Mouse (Mus musculus) induced T-regulatory cell, adult 2 months (primary cell): Measurements from ENCODE around the gene Atp2b2.

Experiments used
- DNase-seq: peaks from one replicate; pipeline ENCODE4 v3.0.0-alpha.2; 2012; ENCODE audit warnings: low read depth

Atp2b2 gene

DNA sequence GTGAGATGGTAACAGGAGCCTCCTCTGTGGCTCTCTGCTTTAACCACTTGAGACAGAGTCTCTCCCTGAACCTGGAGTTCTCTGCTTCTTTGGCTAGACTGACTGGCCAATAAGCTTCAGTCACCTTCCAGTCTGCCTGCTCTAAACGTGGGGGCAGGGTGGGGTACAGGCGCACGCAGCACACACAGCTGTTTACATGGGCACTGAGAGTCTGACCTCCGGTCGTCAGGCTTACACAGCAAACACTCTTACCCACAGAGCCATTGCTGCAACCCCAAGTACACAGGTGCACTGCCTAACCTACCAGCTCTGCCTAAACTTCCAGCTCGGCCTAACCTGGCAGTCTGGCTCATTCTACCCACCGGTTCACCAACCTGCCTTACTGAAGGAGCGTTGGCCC lies 251.4 kb downstream of the Atp2b2 start:
- DNase-seq = no peak

DNA sequence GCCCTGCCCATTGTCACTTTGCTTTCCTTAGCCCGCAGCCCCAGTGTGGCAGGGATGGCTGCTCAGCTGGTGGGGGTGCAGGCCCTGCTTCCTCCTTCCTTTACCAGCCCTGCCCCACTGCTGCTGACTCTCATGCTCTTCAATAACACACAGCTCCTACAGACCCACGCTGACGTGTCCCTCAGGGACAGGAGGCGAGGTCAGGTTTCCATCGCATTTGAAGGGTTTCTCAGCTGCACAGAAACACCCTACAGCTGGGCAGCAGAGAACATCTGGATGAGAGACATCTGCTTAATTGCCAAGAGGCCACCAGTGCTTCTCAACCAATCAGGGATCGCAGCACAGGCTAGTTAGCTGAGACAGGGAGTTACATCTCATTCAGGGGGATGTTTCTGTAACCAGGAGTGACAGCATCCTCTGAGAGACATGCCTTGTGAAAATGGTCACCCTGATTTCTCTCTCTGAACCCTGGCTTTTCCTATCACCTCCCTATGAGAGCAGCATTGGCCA lies 254.9 kb downstream of the Atp2b2 start:
- no peak for DNase-seq

DNA sequence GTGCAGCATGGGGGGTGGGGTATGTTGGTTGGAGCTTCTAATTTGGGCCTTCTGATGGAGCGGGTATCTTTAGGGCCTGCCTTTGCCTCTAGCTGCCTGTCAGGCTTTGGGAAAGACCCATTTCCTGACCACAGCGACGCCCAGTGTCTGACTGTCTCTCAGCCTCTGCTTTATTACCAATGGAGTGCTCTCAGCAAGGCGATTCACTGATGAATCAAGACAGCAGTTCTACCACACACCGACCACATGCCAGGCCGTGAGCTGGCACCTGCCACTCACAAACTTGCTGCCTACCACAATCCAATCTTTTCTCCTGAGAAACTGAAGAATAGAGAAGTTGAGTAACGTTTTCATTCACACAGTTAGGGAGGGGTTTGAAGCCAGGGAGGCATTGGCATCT lies 256.8 kb downstream of the Atp2b2 start:
- peak; percentile 16 for DNase-seq

DNA sequence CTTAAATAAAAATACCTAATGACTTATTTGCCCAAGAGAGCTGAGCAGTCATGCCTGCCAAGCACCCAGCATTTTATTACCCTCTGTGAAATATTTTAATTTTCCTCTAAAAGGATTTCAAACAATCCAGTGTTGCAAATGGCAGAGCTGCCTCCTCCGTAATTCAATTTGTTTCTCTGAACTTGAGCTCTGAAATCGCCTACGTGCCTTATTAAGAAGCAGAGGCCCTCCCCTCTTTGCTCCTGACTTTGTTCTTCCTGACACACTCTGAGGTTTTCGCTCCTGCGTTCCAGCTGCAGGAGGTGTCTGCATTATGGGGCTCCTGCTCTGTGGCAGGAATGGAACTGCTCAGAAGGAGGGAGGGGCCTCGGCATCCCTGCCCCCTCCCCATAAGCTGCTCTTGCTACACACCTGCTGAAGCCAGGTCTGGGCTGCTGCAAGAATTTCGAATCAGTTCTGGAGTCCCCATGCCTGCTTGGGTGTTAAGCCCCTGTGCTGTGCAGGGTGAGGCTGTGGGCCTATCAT lies 264.1 kb downstream of the Atp2b2 start:
- no peak for DNase-seq

DNA sequence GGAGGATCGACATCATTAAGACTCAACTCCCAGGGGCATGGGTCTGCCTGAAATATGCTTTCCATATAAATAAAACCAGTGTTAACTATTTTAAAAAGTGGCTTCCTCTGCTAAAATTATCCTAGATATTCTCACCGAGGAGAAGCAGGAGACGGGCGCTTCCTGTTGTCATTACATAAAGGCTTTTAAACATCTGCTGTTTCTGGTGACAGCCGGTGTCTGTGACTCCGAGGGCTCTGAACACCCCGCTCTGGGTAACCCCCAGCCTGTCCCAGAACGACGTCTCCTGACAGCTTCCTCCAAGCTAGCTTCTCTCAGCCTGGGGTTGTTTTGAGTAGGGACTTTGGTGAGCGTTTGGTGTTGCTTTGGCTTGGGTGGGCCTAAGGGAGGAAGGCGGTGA lies 273.6 kb downstream of the Atp2b2 start:
- no peak for DNase-seq

DNA sequence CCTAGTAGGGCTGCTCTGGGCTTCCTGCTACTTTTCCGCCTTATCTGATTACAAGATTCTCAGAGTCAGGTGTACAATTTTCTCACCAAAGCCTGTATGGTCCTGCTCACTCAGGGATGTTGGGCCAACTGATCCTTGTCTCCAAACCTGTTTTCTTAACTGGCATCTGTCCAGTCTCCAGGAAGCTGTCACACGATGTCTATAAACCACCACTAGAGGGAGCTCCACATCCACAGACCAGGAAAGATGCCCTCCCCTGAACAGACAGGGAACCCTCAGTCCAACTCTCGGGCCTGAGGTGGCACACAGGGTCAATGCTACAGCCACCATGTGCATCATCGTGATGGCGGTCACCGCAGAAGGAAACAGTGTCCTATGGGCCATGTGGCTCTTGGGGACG lies 280.8 kb downstream of the Atp2b2 start:
- peak; percentile 78 for DNase-seq

DNA sequence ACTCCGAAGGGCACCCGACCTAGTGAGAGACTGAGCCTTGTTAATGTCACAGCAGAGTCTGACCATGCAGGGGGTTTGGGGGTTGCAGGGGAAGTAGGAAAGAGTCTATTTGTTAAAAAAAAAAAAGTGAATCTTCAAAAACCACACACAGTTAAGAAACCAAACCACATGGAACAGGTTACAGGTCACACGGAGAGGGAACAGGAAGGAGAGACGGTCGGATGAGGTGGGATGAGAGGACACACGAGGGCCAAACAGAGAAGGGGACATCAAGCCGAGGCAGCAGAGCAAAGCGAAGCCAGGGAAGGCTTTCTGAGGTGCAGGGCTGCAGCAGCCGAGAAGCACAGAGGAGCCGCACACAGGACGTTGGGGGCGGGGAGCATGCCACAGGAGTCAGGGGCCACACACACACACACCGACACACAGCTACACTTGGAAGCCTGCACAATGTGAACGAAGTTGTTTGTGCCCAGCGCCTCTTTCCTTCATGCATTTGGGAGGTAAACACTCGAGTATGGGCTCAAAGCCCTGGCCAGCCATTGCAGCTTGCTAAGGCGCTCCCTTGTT lies 293.2 kb downstream of the Atp2b2 start:
- peak; percentile 19 for DNase-seq

DNA sequence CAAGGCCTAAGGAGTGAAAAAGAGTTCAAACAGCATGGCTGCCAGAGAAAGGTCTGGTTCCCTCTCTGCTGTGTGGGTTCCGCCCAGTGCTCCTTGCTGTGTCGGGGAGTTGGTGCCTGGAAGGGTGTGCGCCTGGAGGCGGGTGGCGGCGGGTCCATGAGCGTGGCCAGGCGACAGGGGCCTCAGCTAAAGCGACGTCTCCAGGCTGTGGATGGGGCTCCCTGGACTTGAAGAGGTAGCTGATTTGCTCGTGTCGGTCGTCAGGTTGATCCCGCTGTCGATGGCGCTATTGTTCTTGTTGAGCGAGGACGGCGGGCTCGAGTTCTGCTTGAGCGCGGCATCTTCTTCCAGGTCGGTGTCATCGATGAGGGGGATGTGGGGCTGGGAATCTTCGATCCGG lies 294.1 kb downstream of the Atp2b2 start:
- no peak for DNase-seq

DNA sequence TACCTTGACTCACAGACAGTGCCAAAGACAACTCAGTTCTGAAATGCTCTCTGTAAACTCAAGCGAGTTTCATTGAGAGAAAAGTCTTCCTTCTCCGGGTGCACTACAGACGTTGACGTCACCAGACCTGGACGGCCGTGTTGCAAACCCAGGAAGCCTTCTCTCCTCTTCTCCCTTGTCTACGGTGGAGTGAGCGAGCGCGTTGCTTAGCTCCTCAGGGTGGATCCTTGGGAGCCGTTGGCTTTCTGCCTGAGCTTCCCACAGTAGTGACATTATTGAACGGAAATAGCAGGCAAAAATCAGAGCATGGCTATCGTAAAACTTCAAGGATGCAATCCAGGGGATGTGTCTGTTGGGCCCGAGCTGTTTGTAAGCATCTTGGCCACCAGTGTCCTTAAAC lies 295.1 kb downstream of the Atp2b2 start:
- DNase-seq = no peak

DNA sequence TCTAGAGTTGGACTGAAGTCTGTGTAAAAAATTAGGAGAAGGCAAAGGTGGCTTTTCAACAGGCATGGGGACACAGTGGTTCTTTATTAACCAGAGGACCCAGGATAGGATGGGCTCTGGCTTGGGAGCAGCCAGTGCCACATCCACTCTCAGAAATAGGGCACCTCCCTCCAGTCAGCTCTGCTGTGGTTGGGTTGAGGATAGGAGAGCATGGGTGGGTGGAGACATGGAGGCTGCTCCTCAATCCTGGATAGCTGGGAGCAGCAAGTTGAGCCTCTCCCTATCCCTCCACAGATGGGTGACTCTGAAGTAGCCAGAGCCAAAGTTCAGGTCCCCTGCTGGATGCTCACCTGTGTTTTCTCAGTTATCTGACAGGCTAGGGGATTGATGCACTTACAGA lies 297.3 kb downstream of the Atp2b2 start:
- no peak for DNase-seq

DNA sequence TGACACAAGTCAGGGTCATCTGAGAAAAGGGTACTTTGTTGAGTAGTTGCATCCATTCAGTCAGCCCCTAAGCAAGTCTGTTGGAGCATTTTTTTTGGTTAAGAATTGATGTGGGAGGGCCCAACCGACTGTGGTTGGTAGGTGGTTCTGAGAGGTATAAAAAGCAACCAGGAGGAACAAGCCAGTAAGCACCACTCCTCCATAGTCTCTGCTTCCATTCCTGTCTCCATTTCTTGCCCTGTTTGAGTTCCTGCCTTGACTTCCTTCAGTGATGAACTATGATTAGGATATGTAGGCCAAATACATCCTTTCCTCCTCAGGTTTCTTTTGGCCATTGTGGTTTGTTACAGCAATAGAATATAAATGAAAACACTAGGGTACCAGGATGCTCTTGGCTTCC lies 299.3 kb downstream of the Atp2b2 start:
- no peak for DNase-seq

DNA sequence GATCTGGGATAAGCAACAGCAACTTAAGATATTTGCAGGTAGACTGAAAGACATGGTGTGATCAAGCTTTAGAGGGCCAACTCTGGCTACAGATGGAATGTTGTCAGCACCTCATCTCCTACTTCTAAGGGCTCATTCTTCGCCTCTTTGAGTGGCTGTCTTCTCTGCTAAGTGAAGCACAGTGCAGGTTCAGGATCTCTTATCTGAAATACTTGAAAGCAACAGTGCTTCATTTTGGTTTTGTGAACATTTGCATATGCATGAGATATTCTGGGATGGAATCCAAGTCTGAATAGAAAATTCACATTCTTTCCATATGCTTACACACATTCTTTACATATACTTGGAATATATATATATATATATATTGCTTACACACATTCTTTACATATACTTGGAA lies 300.1 kb downstream of the Atp2b2 start:
- no peak for DNase-seq

DNA sequence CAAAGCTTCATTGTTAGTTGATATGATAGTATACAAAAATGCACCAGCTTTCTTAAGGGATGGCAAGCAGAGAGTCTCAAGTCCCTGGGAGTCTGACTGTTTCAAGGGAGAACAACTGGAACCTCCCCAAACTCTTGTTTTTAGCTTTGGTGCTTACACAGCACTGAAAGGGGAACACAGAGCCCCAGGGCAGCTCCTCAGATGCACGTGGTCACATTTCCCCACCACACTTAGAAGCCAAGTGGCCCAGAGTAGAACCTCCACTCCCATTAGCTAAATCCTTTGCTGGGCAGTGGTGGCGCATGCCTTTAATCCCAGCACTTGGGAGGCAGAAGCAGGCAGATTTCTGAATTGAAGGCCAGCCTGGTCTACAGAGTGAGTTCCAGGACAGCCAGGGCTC lies 301.0 kb downstream of the Atp2b2 start:
- no peak for DNase-seq

DNA sequence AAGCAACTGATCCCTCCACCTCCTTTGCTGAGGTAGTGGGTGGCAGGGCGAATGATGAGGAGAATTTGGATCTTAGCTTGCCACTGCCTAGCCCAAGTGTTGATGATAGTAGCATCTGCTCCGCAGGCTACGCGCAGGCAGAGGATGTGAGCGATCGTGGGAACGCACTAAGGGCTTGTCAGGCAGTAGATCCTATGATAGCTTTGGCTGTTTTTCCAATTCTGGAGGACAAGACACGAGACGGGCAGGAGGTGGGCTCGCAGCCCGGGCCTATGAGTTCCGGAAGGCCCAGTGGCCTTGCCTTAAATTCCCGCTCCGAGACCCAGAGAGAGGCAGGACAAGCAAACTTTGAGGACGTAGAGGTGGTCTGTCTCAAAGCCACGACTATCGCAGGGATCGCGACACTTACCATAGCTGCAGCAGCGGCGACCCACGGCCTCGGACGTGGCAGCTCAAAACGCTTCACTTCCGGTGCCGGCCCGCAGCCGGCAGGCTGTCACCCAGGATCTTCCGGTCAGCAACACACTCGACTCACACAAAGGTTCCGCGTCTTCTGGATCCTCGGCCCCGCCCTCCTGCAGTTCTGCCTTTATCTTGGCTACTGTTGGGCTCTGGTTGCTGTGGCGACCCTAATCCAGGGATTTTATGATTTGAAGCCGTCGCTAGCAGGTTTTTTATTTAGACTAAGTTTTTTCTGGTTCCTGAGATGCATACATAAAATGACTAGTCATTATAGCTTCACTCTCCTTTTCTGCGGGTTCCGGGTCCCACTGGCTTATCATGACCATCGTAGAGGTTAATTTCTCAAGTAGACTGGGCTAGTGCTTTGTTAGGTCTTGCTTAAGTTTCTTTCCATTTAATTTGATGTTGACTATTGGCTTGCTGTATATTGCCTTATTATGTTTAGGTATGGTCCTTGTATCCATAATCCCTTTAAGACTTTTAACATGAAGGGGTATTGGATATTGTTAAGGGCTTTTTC lies 301.9 kb downstream of the Atp2b2 start, which contains the start of gene Sec13:
Sec13 (minus strand) TSS at position 508 of the 982 bp plus-strand sequence.
- DNase-seq = peak; percentile 94

DNA sequence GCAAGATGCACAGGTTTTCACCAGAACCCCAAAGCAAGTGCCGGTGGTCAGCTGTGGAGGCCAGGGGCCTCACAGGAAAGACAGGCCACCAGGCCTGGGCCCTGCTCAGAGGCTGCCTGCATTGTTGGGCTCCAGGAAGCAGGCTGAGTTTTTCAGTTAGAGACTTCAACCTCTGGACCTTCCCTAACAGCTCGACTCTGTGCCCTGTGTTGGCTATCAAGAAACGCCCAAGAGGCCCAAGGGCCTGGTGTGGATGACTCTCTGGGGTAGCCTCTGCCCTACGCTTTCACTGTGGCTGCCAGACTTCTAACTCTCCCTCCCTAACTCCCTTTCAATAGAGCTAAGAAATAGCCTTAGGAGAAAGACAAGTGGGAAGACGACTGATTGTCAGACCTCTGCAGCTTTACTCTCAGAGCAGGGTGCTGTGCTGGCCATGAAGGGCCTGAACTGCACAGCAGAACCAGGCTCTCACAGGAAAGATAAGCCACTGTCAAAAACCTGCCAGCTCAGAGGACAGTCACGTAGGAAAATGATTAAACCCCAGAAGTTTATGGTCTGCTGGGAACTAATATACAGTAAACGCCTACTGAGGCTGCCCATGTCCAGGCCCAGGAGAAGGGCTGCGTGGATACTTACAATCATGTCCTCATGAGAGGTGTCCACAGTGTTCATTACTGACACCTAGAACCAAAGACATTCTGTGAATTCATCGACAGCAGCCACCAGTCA lies 304.9 kb downstream of the Atp2b2 start:
- no peak for DNase-seq

DNA sequence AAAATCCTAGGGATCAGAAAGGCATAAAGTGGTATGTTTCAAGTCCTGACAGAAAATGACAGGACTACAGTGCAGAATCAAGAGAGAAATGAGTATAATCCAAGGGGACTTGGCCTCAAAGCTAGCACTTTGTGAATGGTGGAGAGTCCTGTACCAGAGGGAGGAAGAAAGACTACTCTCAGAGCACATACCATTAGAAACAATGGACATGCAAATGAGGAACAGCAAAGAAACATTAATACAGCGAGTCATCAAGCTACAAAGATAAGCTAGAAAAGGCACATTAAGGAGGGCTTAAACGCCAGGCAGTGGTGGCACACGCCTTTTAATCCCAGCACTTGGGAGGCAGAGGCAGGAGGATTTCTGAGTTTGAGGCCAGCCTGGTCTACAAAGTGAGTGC lies 311.1 kb downstream of the Atp2b2 start:
- no peak for DNase-seq

DNA sequence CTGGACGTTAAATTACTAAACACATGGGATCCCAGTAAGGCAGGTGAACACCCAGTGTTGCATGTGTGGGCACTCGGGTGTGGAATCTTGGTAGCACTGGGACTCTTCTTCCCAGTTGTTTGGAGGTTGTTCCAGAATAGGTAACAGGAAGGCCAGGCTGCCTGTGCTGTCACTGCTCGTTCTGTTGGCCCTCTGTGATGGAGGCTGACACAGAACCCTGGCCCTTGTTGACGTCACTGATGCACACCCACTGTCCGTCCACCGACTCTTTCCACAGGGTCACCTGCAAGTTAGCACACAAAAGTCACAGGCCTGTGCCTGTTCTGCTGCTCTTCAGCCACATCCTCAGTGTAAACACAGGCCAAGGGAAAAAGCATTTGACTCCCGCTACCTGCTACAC lies 314.2 kb downstream of the Atp2b2 start:
- DNase-seq = no peak

DNA sequence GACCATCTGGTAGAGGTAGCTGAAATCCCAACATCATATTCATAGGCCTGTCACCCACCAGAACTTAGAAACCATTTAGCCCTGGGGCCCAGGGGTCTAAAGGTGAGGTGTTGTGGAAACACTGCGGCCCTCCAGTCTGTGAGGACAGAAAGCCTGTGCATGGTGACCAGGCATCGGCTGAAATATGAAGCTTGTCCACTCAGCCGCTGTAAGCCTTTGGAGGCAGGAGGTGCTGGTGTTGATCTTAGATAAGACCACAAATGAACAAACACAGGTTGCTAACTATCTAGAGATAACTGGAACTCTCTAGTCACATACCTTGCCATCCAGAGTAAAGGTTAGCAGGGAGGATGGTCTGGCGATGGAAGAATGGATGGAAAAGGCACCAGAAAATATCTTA lies 321.4 kb downstream of the Atp2b2 start:
- DNase-seq = no peak

DNA sequence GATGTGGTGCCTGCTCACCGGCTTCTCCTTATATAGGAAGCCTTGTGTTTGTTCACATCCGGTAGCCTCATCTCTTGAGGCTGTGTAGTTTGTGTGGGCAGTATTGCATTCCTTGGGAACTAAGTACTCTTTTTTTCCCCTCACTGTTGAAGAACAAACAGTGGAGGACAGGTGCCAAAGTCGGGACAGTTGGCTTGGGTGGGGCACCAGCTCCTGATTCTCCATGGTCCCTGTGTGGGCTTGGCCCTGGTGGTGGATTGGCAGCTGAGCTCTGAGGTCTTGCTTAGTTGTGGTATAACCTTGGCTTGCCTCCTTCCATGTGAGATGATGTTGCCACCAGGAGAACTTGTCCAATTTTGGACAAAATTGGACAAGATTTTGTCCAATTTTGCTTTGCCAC lies 322.5 kb downstream of the Atp2b2 start, which contains the start of gene Ghrl:
Ghrl (minus strand) TSS at position 3 of the 400 bp plus-strand sequence.
- no peak for DNase-seq

DNA sequence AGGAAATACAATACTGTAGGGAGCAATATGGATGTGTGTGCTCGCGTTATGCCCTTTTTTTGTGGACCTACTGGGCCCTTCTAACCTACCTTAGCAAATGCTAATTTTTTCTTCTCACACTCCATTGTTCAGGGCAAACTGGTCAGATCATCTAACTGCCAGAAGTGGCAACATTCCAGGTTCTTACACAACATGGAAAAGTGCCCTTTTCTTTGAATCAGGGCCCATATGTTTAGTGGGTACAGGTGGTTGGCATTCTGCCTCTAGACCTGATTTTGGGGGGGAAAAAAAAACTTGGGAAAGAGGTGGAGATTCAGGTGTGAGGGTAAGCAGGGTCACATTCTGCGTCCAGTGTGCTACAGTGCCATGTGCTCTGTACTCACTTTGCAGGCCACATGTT lies 324.9 kb downstream of the Atp2b2 start:
- DNase-seq = no peak

DNA sequence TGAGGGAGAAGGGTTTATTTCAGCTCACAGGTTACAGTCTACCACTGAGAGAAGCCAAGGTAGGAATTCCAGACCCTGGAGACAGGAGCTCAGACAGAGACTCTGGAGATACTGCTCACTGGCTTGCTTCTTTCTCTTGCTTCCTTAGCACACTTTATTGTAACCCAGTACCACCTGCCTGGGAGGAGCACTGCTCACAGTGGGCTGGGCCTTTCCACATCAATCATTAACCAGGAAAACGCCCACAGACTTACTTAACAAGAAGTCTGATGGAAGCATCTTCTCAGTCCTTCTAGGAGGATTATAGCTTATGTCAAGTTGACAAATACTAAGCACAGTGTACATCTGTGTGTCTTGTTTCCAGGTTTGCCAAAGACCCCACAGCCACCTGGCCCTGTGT lies 327.6 kb downstream of the Atp2b2 start:
- DNase-seq = no peak

DNA sequence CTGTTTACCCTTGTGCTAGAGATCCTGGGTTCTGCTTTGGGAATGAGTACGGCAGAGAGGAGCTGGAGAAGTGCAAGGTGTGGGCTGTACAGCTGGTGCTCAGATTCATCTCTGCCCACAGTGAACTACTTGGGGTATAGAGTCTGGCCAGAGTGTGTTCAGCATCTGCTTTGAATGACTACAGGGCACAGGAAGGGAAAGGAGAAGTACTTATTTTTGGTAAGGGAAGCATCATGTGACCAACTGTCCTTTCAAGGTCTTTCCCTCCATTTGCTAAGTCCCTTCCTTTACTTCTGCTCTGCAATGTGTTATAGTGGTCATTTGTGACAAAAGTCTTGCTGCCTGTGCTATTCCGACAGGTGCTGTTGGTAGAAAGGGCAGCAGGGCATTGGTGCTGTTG lies 328.1 kb downstream of the Atp2b2 start:
- no peak for DNase-seq
